Mouse (Mus musculus): ENCODE measurements around the gene Irf1. TPM values are rescaled to one million over a fixed set of nuclear protein-coding genes. Genes with fewer than 3 reads are reported as not detected.
A peak's percentile ranks its signal among the peaks of the same experiment; 100 is the strongest.

Gene Irf1
- polyA plus RNA-seq, 1 experiment = 25.0 TPM

DNA sequence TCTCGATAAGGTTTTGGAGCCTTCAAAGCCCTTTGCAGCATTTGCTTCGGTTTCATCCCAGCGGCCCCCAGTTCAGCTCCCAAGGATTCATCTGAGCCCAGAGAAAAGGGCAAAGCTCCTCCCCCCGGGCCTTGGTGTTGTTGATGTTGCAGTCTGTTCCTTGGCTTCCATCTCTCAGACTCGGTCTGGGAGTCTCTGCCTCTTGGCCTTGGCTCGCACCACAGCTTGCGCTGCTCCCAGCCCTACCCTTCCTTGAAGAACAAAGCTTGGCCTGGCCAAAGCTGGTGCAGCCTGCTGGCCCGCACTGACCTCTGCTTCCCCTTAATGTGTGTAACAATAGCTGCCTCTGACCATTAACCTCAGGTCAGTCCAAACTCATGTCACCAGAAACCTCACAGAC lies 18.4 kb downstream of the Irf1 start:
- TF ChIP-seq TCF12 (IDR thresholded peaks at IDR 0.05; ENCODE audit: insufficient read depth, poor library complexity, severe bottlenecking) = no peak
- TF ChIP-seq E2F4 (IDR thresholded peaks at IDR 0.05; ENCODE audit: insufficient read depth) = no peak
- TF ChIP-seq POLR2A (IDR thresholded peaks at IDR 0.05; ENCODE audit: insufficient read length, low read depth) = no peak
- no peak for TF ChIP-seq CEBPB (IDR thresholded peaks at IDR 0.05; ENCODE audit: insufficient read depth, poor library complexity, severe bottlenecking)
- no peak for TF ChIP-seq POLR2AphosphoS2 (IDR thresholded peaks at IDR 0.05; ENCODE audit: insufficient read length, low read depth)
- TF ChIP-seq MYOG (IDR thresholded peaks at IDR 0.05; ENCODE audit: control insufficient read depth in 1 of 3, insufficient read depth in 1 of 3, insufficient read length in 2 of 3, low read depth in 2 of 3) = no peak
- no peak for TF ChIP-seq REST (IDR thresholded peaks at IDR 0.05; ENCODE audit: insufficient read depth, insufficient read length)
- TF ChIP-seq MYOD1 (IDR thresholded peaks at IDR 0.05; ENCODE audit: control insufficient read depth in 1 of 3, insufficient read length in 2 of 3, low read depth in 2 of 3) = no peak
- no peak for TF ChIP-seq TCF3 (IDR thresholded peaks at IDR 0.05; ENCODE audit: insufficient read length, low read depth)
- TF ChIP-seq SRF (IDR thresholded peaks at IDR 0.05; ENCODE audit: control insufficient read depth, insufficient read length, low read depth) = no peak
- no peak for TF ChIP-seq USF1 (IDR thresholded peaks at IDR 0.05; ENCODE audit: low read depth)
- TF ChIP-seq MAX (IDR thresholded peaks at IDR 0.05; ENCODE audit: low read depth) = no peak

DNA sequence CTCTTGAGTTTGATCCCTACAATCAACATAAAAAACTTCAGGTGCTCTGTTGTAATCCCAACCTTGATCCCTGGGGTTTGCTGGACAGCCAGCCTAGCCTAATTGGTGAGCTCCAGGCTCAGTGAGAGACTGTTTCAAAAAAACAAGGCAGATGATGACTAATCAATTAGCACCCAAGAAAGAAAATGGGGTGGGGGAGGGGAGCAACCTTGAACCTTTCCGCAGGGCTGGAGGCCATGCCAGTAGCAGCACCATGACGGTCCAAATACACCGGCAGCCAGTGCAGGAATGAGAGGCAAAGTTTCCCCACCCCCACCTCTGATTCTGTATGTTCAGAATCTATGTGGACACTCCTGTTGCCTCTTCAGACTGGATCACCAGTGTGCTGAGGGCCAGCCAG lies 19.5 kb downstream of the Irf1 start:
- no peaks in the 10 kb centered on the region for H3K27me3 ChIP-seq (ENCODE audit: control insufficient read depth, insufficient read depth, insufficient read length)
- H3K4me2 ChIP-seq (ENCODE audit: low read depth) = no peak overlapping the region
- H3K4me3 ChIP-seq = no peak overlapping the region
- TF ChIP-seq MYOD1 (IDR thresholded peaks at IDR 0.05; ENCODE audit: control insufficient read depth in 1 of 3, insufficient read length in 2 of 3, low read depth in 2 of 3) = no peak
- TF ChIP-seq POLR2A (IDR thresholded peaks at IDR 0.05; ENCODE audit: insufficient read length, low read depth) = no peak
- TF ChIP-seq MYOG (IDR thresholded peaks at IDR 0.05; ENCODE audit: control insufficient read depth in 1 of 3, insufficient read depth in 1 of 3, insufficient read length in 2 of 3, low read depth in 2 of 3) = no peak
- no peak for TF ChIP-seq SRF (IDR thresholded peaks at IDR 0.05; ENCODE audit: control insufficient read depth, insufficient read length, low read depth)
- no peak for TF ChIP-seq CEBPB (IDR thresholded peaks at IDR 0.05; ENCODE audit: insufficient read depth, poor library complexity, severe bottlenecking)
- no peak for TF ChIP-seq TCF3 (IDR thresholded peaks at IDR 0.05; ENCODE audit: insufficient read length, low read depth)
- TF ChIP-seq REST (IDR thresholded peaks at IDR 0.05; ENCODE audit: insufficient read depth, insufficient read length) = no peak
- TF ChIP-seq POLR2AphosphoS2 (IDR thresholded peaks at IDR 0.05; ENCODE audit: insufficient read length, low read depth) = no peak
- TF ChIP-seq MAX (IDR thresholded peaks at IDR 0.05; ENCODE audit: low read depth) = no peak
- no peak for TF ChIP-seq TCF12 (IDR thresholded peaks at IDR 0.05; ENCODE audit: insufficient read depth, poor library complexity, severe bottlenecking)
- no peak for TF ChIP-seq USF1 (IDR thresholded peaks at IDR 0.05; ENCODE audit: low read depth)
- TF ChIP-seq E2F4 (IDR thresholded peaks at IDR 0.05; ENCODE audit: insufficient read depth) = no peak
- no peak overlapping the region for H3ac ChIP-seq (ENCODE audit: control insufficient read depth, insufficient read length)
- H3K79me2 ChIP-seq (ENCODE audit: control insufficient read depth, insufficient read depth) = no peaks in the 10 kb centered on the region
- no peaks in the 10 kb centered on the region for H3K36me3 ChIP-seq (ENCODE audit: control insufficient read depth, insufficient read depth)

More for the DNA sequence above, 18.4 kb downstream of the Irf1 start:
- no peak overlapping the region for H3K4me3 ChIP-seq
- H3K79me2 ChIP-seq (ENCODE audit: control insufficient read depth, insufficient read depth) = no peaks in the 10 kb centered on the region
- H3K36me3 ChIP-seq (ENCODE audit: control insufficient read depth, insufficient read depth) = no peaks in the 10 kb centered on the region
- no peak overlapping the region for H3ac ChIP-seq (ENCODE audit: control insufficient read depth, insufficient read length)
- no peaks in the 10 kb centered on the region for H3K27me3 ChIP-seq (ENCODE audit: control insufficient read depth, insufficient read depth, insufficient read length)
- no peak overlapping the region for H3K4me2 ChIP-seq (ENCODE audit: low read depth)

GRCm38 (mm10) chr11:53792986-53793385 lies 23.2 kb downstream of the Irf1 start:
- no peaks in the 10 kb centered on the region for H3K79me2 ChIP-seq (ENCODE audit: control insufficient read depth, insufficient read depth)
- H3K4me3 ChIP-seq = no peak overlapping the region
- TF ChIP-seq POLR2AphosphoS2 (IDR thresholded peaks at IDR 0.05; ENCODE audit: insufficient read length, low read depth) (no peak), CEBPB (IDR thresholded peaks at IDR 0.05; ENCODE audit: insufficient read depth, poor library complexity, severe bottlenecking) (no peak), MYOD1 (IDR thresholded peaks at IDR 0.05; ENCODE audit: control insufficient read depth in 1 of 3, insufficient read length in 2 of 3, low read depth in 2 of 3) (no peak), TCF12 (IDR thresholded peaks at IDR 0.05; ENCODE audit: insufficient read depth, poor library complexity, severe bottlenecking) (no peak), E2F4 (IDR thresholded peaks at IDR 0.05; ENCODE audit: insufficient read depth) (no peak), MYOG (IDR thresholded peaks at IDR 0.05; ENCODE audit: control insufficient read depth in 1 of 3, insufficient read depth in 1 of 3, insufficient read length in 2 of 3, low read depth in 2 of 3) (no peak), REST (IDR thresholded peaks at IDR 0.05; ENCODE audit: insufficient read depth, insufficient read length) (no peak), TCF3 (IDR thresholded peaks at IDR 0.05; ENCODE audit: insufficient read length, low read depth) (no peak), SRF (IDR thresholded peaks at IDR 0.05; ENCODE audit: control insufficient read depth, insufficient read length, low read depth) (no peak), USF1 (IDR thresholded peaks at IDR 0.05; ENCODE audit: low read depth) (no peak), MAX (IDR thresholded peaks at IDR 0.05; ENCODE audit: low read depth) (no peak), POLR2A (IDR thresholded peaks at IDR 0.05; ENCODE audit: insufficient read length, low read depth) (no peak)
- no peak overlapping the region for H3ac ChIP-seq (ENCODE audit: control insufficient read depth, insufficient read length)
- H3K36me3 ChIP-seq (ENCODE audit: control insufficient read depth, insufficient read depth) = no peaks in the 10 kb centered on the region
- no peak overlapping the region for H3K4me2 ChIP-seq (ENCODE audit: low read depth)
- no peaks in the 10 kb centered on the region for H3K27me3 ChIP-seq (ENCODE audit: control insufficient read depth, insufficient read depth, insufficient read length)

- TF ChIP-seq SRF (IDR thresholded peaks at IDR 0.05; ENCODE audit: control insufficient read depth, insufficient read length, low read depth) (no peak), MYOD1 (IDR thresholded peaks at IDR 0.05; ENCODE audit: control insufficient read depth in 1 of 3, insufficient read length in 2 of 3, low read depth in 2 of 3) (no peak), POLR2AphosphoS2 (IDR thresholded peaks at IDR 0.05; ENCODE audit: insufficient read length, low read depth) (no peak), TCF3 (IDR thresholded peaks at IDR 0.05; ENCODE audit: insufficient read length, low read depth) (no peak), MYOG (IDR thresholded peaks at IDR 0.05; ENCODE audit: control insufficient read depth in 1 of 3, insufficient read depth in 1 of 3, insufficient read length in 2 of 3, low read depth in 2 of 3) (no peak), E2F4 (IDR thresholded peaks at IDR 0.05; ENCODE audit: insufficient read depth) (no peak)
- Histone ChIP-seq H3K36me3 (ENCODE audit: control insufficient read depth, insufficient read depth) (no peaks in the 10 kb centered on the region), H3K4me3 (peak overlapping the region; percentile 15), H3K27me3 (ENCODE audit: control insufficient read depth, insufficient read depth, insufficient read length) (no peaks in the 10 kb centered on the region), H3ac (ENCODE audit: control insufficient read depth, insufficient read length) (no peak overlapping the region), H3K4me2 (ENCODE audit: low read depth) (peak overlapping the region; percentile 80), H3K79me2 (ENCODE audit: control insufficient read depth, insufficient read depth) (no peaks in the 10 kb centered on the region)
Measured at GRCm38 (mm10) chr11:53794015-53794414, 24.2 kb downstream of the Irf1 start.

Data from myocyte (in vitro differentiated cells).